Mouse (Mus musculus) lung, embryonic 15.5 days (tissue): ENCODE data around the gene Foxm1. TPM values are rescaled to one million over a fixed set of nuclear protein-coding genes. Genes with fewer than 3 reads are reported as not detected.

Source experiments
- polyA plus RNA-seq: library from polyadenylated mRNA; unstranded; fragments of >200 nt; fragmentation: Nextera tagmentation; extraction: Ambion mirVana; gene quantifications from 2 replicates; pipeline ENCODE4 v1.2.1, GENCODE M21; 2015

Foxm1 gene
- polyA plus RNA-seq, 1 experiment from 2014 or later, result 41.1 TPM

Other genes starting within 250 kb of the Foxm1 start
- gene Tspan9, start 219.4 kb upstream of the Foxm1 start, polyA plus RNA-seq, result 128 and 130 TPM in 2 replicates
- gene Tead4, start 62.1 kb upstream of the Foxm1 start, polyA plus RNA-seq, result 5.1 and 5.6 TPM in 2 replicates
- 16.6 and 21.6 TPM in 2 replicates for gene Tulp3, start 7.1 kb upstream of the Foxm1 start, polyA plus RNA-seq
- 125 TPM in 2 replicates for gene Rhno1, start 56 bp upstream of the Foxm1 start, polyA plus RNA-seq
- gene Tex52, start 12.5 kb downstream of the Foxm1 start, polyA plus RNA-seq, result 0.22 and 0.48 TPM in 2 replicates
- gene Gm44596, start 12.5 kb downstream of the Foxm1 start, polyA plus RNA-seq, result not detected in 2 replicates
- 3.0 and 3.7 TPM in 2 replicates for gene Nrip2, start 36.3 kb downstream of the Foxm1 start, polyA plus RNA-seq
- gene Itfg2, start 62.0 kb downstream of the Foxm1 start, polyA plus RNA-seq, result 33.4 and 33.7 TPM in 2 replicates
- gene Fkbp4, start 75.7 kb downstream of the Foxm1 start, polyA plus RNA-seq, result 470 and 477 TPM in 2 replicates
- gene Pzp, start 163.8 kb downstream of the Foxm1 start, polyA plus RNA-seq, result 0.25 and 2.0 TPM in 2 replicates
- 2.4 and 2.8 TPM in 2 replicates for gene A2ml1, start 218.6 kb downstream of the Foxm1 start, polyA plus RNA-seq